Mouse (Mus musculus): ENCODE data around the gene Nt5c1a.

The Nt5c1a gene

GRCm38 (mm10) chr4:123213975-123214374 is 12.7 kb downstream of the Nt5c1a start:
- no peak for DNase-seq

- no peak for DNase-seq
These were observed 14.1 kb downstream of the Nt5c1a start for GRCm38 (mm10) chr4:123215367-123215766.

DNA sequence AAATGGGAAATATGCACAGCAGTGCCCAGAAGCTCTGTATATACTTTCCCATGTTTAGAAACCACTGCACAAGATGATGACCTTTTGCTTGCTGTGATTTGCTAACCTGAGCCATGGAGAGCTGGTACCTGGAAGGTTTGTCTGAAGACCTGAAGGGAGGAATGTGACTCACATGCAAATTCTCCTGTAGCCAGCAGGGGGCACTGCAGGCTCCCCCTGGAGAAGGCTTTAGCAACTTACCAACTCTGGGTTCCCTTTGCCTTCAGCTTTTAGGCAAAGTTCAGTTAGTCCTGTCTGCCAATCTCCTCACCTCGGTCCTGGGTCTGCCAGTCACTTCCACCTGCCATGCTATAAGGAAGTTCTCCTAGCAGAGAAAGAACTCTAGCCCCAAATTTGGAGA is 15.5 kb downstream of the Nt5c1a start:
- DNase-seq, result peak; percentile 47

DNA sequence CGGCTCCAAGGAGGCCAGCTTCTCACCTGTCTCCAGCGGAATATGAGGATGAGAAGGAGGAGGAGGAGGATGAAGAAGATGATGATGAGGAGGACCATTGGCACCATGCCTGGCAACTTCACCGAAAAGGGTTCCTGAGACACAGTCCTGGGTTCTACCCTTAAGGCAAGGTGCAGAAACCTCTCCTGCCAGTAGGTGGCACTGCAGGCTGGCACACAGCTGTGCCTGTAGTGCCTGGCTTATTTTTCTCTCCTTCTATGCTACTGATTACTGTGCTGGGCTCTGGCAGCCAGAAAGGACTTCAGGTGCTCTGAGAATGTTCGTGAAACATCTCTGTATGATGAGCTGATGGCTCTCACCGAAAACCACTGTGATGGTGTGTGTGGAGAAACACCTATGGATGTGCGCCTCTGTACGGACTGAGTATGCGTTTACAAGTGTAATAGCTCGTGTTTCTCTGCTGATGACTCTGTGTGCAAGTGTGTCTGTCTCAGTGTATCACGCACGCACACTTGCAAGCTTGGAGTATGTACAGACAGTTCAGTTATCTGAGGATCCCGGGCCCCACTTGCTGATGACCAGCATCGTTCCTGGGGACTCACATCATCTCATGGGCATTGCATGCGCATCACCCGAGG is 18.5 kb downstream of the Nt5c1a start:
- DNase-seq, result peak; percentile 82

DNA sequence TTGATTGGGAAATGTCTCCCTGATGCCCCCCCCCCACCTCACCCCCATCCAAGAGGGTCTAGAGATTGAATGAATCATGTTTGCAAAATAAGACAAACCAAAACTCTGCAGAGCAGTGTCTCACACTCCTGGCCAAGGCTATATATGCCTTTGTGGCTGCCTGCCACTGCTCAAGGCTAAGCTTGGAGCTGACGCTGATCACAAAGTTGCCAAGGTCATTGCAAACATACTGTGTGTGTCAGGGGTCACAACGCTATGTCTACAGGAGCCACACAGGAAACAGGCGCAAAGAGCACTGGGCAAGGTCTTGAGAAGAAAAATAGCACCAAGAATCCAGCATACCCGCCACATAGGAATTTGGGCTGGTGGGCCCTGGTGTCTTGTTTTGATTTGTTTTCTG is 19.3 kb downstream of the Nt5c1a start:
- DNase-seq, result no peak

- peak; percentile 26 for DNase-seq
These were observed 22.0 kb downstream of the Nt5c1a start for GRCm38 (mm10) chr4:123223309-123223708.

- no peak for DNase-seq
These were observed 24.6 kb downstream of the Nt5c1a start for GRCm38 (mm10) chr4:123225718-123226403.

- no peak for DNase-seq
These were observed 26.4 kb downstream of the Nt5c1a start for GRCm38 (mm10) chr4:123227707-123228106.

DNA sequence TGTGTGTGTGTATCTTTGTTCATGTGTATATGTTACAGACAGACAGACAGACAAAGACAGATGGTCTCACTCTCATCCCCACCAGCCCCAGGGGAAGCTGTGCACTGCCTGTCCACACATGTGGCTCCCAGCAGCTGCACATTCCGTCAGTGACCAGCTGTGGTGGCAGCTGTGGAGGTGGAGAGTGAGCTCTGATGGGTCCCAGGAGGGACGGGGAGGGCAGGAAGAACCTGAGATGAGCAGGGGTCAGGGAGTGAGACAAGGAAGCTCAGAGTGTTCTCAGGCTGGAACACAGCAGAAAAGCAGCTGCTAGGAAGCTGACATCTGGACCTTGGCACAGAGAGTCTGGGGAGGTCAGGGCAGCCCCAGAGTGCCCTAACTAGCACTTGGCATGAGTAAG is 27.0 kb downstream of the Nt5c1a start:
- DNase-seq, result no peak

DNA sequence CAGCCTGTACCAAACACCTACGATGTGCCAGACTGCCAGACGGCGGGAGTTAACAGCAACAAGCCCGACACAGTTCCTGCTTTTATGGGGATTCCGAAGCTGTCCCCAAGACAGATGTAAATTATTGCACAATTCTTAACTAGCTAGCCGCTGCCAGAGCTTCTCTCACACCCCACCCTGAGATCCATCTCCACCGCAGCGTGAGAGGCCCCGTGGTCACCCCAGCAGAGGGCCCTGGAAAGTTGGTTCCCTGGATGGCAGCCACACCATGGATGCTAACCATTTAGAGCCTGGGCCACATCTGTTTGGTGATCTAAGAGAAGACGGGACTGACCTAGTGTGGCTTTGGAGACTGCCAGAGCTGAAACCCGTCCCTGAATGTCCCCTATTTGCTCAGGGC is 27.9 kb downstream of the Nt5c1a start:
- DNase-seq, result no peak

- DNase-seq, result no peak
These were observed 31.5 kb downstream of the Nt5c1a start for GRCm38 (mm10) chr4:123232841-123233240.

DNA sequence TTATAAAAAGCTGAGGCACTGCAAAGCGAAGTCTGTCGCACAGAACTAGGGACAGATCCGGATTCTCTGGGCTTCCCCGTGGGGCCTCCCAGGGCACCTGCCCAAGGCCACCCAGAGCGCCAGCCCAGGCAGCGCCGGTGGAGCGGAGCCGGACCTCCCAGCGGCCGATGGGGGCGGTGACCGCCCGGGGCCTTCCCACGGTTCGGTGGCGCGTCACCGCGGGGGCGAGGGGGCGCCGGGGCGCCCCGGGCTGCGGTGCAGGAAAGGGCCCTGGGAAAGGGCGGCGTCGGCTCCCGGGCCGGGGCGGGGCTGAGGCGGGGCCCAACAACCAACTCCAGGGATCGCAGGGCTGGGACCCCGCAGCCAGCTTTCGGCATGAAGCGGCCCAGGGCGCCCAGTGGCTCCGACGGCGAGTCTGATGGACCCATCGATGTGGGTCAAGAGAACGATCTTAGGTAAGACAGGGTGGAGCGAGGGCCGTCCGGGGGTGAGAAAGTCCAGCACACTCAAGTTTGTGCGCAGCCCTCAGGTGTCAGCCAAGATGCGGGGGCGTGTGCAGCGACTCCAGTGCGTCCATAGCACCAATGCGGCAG is 32.3 kb downstream of the Nt5c1a start, which contains the start of gene Heyl:
TSS of gene Heyl (plus strand) at position 65 of the 593 bp plus-strand sequence.
- peak; percentile 20 for DNase-seq

DNA sequence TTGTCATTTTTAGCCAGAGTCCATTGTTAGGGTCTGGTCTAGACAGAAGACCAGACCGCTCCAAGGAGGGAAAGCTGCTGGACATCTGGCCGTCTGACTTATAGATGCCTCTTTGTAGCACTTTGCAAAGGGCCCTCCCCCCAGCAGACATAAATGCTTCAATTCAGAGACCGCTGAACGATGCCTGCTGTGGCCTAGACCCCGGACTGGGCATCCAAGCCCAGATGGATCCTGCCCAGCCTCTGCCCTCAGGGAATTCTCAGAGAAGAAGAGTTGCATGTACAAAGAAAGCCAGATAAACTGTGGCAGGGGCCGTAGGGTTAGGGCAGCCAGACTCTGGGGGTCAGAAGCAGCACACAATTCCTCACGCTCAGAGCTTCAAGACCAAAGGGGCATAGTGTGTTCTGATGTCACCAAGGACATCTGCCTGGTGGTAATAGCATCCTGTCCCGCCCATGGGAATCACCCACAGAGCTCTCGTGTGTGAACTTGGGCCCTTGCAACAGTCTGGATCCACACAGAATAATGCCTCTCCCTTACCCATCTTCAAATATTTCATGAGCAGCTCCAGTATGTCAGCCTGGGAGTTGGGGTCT is 34.6 kb downstream of the Nt5c1a start:
- no peak for DNase-seq

DNA sequence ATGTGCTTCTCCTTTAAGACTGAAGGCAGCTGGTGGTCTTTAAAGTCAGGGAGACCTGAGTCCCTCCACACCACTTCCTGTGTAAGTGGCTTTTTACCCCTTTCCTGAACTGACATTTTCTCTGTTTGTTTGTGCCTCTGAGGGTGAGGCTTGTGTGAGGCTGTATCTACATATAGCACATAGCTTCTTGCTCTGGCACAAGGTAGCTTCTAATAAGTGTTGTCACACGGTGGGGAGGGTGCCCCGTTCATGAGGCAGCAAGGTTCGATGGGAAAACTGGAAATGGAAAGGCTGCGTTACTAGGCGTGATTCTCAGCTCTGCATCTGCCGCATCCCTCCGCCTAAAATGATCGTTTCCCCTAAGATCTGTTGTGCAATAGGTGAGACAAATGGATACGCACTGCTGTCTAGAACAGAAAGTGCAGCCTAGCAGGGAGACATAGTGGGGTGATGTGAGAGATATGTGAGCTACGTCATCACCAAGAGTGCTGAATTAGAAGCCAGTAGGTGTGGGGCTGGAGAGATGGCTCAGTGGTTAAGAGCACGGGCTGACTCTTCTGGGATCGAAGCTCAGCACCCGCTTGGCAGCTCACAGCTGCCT is 35.2 kb downstream of the Nt5c1a start:
- DNase-seq, result no peak

- DNase-seq, result no peak
These were observed 36.3 kb downstream of the Nt5c1a start for GRCm38 (mm10) chr4:123237386-123238266.

- peak; percentile 21 for DNase-seq
These were observed 38.3 kb downstream of the Nt5c1a start for GRCm38 (mm10) chr4:123239361-123240203.

DNA sequence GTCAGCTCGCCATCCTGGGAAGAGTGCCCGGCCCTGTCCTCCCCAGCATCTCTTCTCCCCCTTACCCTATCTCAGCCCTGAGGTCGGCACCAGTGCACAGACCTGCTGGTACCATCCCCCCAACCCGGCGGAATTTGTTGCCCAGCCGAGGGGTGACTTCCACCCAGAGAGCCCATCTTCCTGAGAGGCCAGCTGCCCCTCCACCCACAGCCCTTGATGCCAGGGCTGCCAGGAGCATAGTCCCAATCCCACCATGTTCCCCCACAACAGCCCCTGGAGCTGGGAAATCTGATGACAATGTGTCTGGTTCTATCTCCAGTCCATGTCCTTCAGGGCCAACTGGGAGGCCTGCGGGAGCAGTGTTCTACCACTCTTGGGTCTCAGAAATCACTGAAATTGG is 44.9 kb downstream of the Nt5c1a start:
- no peak for DNase-seq

DNA sequence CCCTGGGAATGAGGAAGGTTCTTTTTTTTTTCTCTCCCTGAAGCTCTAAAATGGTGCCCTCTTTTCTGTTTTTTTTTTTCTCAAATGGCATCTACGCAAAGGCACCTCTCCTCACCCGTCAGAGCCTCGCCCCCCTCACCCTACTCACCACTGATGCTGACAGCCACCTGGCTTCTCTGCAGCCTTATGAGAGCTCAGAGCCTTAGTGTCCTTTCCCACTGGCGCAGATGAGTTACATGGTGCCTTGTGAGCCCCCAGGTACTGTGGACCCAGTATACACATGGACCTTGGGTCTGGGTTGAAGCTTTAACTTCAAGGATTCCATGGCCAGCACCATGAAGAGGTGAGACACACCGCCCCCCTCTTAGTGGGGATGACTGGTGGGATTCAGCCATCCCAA is 45.3 kb downstream of the Nt5c1a start:
- no peak for DNase-seq

DNA sequence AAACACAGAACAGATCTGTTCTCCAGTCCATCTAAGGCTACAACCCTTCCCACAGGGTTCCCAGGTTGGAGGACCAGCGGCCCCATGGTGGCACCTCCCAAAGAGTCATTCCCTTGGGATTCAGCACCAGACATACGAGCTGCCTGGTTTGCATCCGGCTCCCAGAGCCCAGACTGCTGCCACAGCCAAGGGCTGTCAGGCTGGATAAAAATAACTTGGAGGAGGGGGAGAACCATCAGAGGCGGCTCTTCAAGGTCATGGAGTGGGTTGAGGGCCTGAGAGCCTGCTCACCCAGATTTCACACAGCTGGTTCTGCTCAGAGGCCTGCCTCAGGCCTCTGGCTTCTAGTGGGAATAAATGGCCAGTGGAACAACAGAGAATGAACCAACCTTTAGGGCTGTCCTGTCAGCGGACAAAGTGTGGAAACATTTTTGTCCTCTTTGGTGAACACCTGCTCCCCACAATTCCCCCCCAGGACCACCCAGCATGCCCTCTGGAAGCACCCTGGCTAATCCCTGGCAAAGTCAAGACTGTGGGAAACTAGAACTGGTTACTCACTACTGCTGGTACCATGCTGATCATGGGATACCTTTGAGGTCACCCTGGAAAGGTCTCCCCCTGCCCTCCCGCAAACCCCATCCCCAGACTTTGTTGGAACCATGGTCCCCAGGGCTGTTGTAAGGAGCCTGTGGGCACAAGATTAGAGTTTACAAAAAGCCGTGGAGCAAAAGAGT is 46.0 kb downstream of the Nt5c1a start:
- DNase-seq, result no peak

DNA sequence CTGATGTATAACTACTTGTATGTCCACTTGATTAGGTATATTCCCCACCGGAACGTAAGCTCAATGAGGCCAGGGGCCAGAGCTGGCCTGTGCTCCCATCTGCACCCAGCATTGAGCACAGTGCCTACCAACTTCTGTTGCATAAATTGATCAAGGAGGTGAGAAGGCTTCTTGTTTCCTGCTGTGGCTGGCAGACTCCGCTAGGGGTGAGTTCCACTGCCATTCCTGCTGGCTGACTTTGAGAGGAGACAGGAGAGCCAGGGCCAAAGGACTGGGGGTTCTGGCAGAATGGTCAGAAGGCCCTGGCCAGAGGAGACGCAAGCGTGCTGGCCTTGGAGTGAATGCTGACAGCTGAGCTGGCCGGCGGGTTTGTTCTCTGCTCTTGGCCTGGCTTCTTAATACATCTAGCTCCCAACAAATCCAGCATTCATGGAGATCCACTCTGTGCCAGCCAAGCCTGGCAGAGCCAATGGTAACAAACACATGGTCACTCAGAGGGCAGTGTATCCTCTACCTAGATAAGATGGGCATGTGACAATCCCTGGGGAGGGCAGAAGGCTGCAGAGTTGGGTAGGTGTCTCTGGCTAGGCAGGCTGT is 47.8 kb downstream of the Nt5c1a start:
- peak; percentile 39 for DNase-seq

Measured in right cerebral cortex, postnatal 4 days (tissue).